In genomic region chr14:35157069-35157655, GRCm38 (mm10) we compare ENCODE assay signal across 12 mouse cellular contexts.
DNase-seq lines count a peak whose midpoint lies in the region; ATAC-seq and TF ChIP-seq lines count a peak whose summit lies in the region.
"Had no signal": no experiment of that assay in that cellular context is flagged by ENCODE, and none has a peak within 500 bp of the region (broad histone marks: within the 10 kb centered on the region; RNA-seq: fewer than 3 reads in every experiment).

No protein-coding gene starts in this region.

- WGBS in forebrain, embryonic 11.5 days, result 78% methylated on average over 7 of the region's 7 CpGs
- 82% methylated on average over 7 of the region's 7 CpGs for WGBS in forebrain, embryonic 10.5 days
- WGBS in liver, adult 2 months, result 74% methylated on average over 7 of the region's 7 CpGs
- 73% methylated on average over 7 of the region's 7 CpGs for WGBS in liver, embryonic 12.5 days (ENCODE audit: insufficient replicate concordance)
- WGBS in hindbrain, postnatal 0 days, result 68% methylated on average over 7 of the region's 7 CpGs

- ATAC-seq in forebrain, embryonic 11.5 days (replicated peaks; ENCODE audit: low FRiP score), result no peak
- no peak for ATAC-seq in liver, embryonic 12.5 days
- ATAC-seq in hindbrain, postnatal 0 days, result 0 out of 2 replicates have a peak, but pooled peaks have one; percentile 43
- no peak for ATAC-seq in megakaryocyte, adult 5-6 weeks (ENCODE audit: poor library complexity, severe bottlenecking)

- TF ChIP-seq POLR2A in liver, adult 2 months (IDR thresholded peaks at IDR 0.05; ENCODE audit: extremely low read depth, insufficient read depth, low read length), result no peak

- H3K36me3 ChIP-seq in forebrain, embryonic 11.5 days (ENCODE audit: control insufficient read depth, insufficient read depth, low read length), result no peaks in the 10 kb centered on the region
- H3K36me3 ChIP-seq in forebrain, embryonic 10.5 days (replicated peaks), result no peaks in the 10 kb centered on the region
- H3K36me3 ChIP-seq in liver, adult 2 months (ENCODE audit: control insufficient read depth, insufficient read depth, low read length), result no peaks in the 10 kb centered on the region
- H3K36me3 ChIP-seq in liver, embryonic 12.5 days, result no peaks in the 10 kb centered on the region
- H3K36me3 ChIP-seq in hindbrain, postnatal 0 days (ENCODE audit: insufficient read depth, low read length), result no peaks in the 10 kb centered on the region
- H3K36me3 ChIP-seq: stomach, embryonic 15.5 days had no signal

- no peak overlapping the region for H3K4me2 ChIP-seq in forebrain, embryonic 11.5 days (ENCODE audit: low read depth, low read length, severe bottlenecking)
- no peak overlapping the region for H3K4me2 ChIP-seq in liver, embryonic 12.5 days
- H3K4me2 ChIP-seq in hindbrain, postnatal 0 days (ENCODE audit: low read depth, low read length), result no peak overlapping the region
- H3K4me2 ChIP-seq: stomach, embryonic 15.5 days had no signal

- H3K9ac ChIP-seq in forebrain, embryonic 11.5 days (ENCODE audit: low read length), result no peak overlapping the region
- no peak overlapping the region for H3K9ac ChIP-seq in liver, adult 2 months (ENCODE audit: low read depth, low read length)
- H3K9ac ChIP-seq in liver, embryonic 12.5 days, result no peak overlapping the region
- H3K9ac ChIP-seq in hindbrain, postnatal 0 days (replicated peaks; ENCODE audit: low read length), result no peak overlapping the region
- H3K9ac ChIP-seq: stomach, embryonic 15.5 days had no signal

- H3K79me2 ChIP-seq in liver, adult 2 months (ENCODE audit: control insufficient read depth, insufficient read depth, low read length), result no peaks in the 10 kb centered on the region

- no peaks in the 10 kb centered on the region for H3K27me3 ChIP-seq in forebrain, embryonic 11.5 days (ENCODE audit: control insufficient read depth, insufficient read depth, low read length)
- no peaks in the 10 kb centered on the region for H3K27me3 ChIP-seq in forebrain, embryonic 10.5 days (ENCODE audit: poor library complexity, severe bottlenecking)
- no peaks in the 10 kb centered on the region for H3K27me3 ChIP-seq in liver, adult 2 months (ENCODE audit: control insufficient read depth, insufficient read depth, low read length)
- no peaks in the 10 kb centered on the region for H3K27me3 ChIP-seq in liver, embryonic 12.5 days (replicated peaks)
- no peaks in the 10 kb centered on the region for H3K27me3 ChIP-seq in hindbrain, postnatal 0 days (ENCODE audit: insufficient read depth, low read length)
- H3K27me3 ChIP-seq: stomach, embryonic 15.5 days had no signal

- DNase-seq in forebrain, embryonic 11.5 days (ENCODE audit: low spot score), result peak; percentile 38
- no peak for DNase-seq in forebrain, embryonic 10.5 days (ENCODE audit: extremely low spot score, low spot score)
- peak; percentile 48 for DNase-seq in liver, adult 2 months (ENCODE audit: extremely low read depth, low read depth, low spot score)
- DNase-seq in hindbrain, postnatal 0 days (ENCODE audit: low spot score), result peak; percentile 65
- DNase-seq in retina, embryonic 14.5 days (ENCODE audit: low spot score), result peak; percentile 51
- no peak for DNase-seq in lung, adult 18-20 months
- DNase-seq: cerebellum, adult 11 months; heart, postnatal 14 days; lung, postnatal 4 days had no signal

- TF ChIP-seq CTCF in liver, adult 2 months (IDR thresholded peaks at IDR 0.05; ENCODE audit: low read depth, low read length), result peak; percentile 49; the same call in 1 of the 2 replicates
- TF ChIP-seq CTCF in hindbrain, postnatal 0 days (IDR thresholded peaks at IDR 0.05; ENCODE audit: low read depth), result peak; percentile 59

- no peak overlapping the region for H3K4me3 ChIP-seq in forebrain, embryonic 11.5 days (ENCODE audit: low read depth, low read length)
- no peak overlapping the region for H3K4me3 ChIP-seq in forebrain, embryonic 10.5 days
- H3K4me3 ChIP-seq in liver, adult 2 months (ENCODE audit: insufficient read depth, low read depth, low read length), result no peak overlapping the region
- no peak overlapping the region for H3K4me3 ChIP-seq in liver, embryonic 12.5 days
- no peak overlapping the region for H3K4me3 ChIP-seq in hindbrain, postnatal 0 days (ENCODE audit: low read length)
- H3K4me3 ChIP-seq: stomach, embryonic 15.5 days had no signal

- H3K27ac ChIP-seq in forebrain, embryonic 11.5 days (ENCODE audit: low read depth, low read length), result no peak overlapping the region
- no peak overlapping the region for H3K27ac ChIP-seq in forebrain, embryonic 10.5 days
- no peak overlapping the region for H3K27ac ChIP-seq in liver, adult 2 months (replicated peaks; ENCODE audit: insufficient read depth, low read depth, low read length)
- no peak overlapping the region for H3K27ac ChIP-seq in liver, embryonic 12.5 days
- no peak overlapping the region for H3K27ac ChIP-seq in hindbrain, postnatal 0 days
- H3K27ac ChIP-seq: stomach, embryonic 15.5 days had no signal

- no peaks in the 10 kb centered on the region for H3K9me3 ChIP-seq in forebrain, embryonic 11.5 days (ENCODE audit: control insufficient read depth, low read length)
- H3K9me3 ChIP-seq in forebrain, embryonic 10.5 days, result no peaks in the 10 kb centered on the region
- H3K9me3 ChIP-seq in liver, embryonic 12.5 days (replicated peaks), result no peaks in the 10 kb centered on the region
- H3K9me3 ChIP-seq in hindbrain, postnatal 0 days (ENCODE audit: low read length), result no peaks in the 10 kb centered on the region
- H3K9me3 ChIP-seq: stomach, embryonic 15.5 days had no signal

- H3K4me1 ChIP-seq in forebrain, embryonic 11.5 days (replicated peaks; ENCODE audit: control insufficient read depth, insufficient read depth, low read length), result no peaks in the 10 kb centered on the region
- H3K4me1 ChIP-seq in forebrain, embryonic 10.5 days, result no peaks in the 10 kb centered on the region
- H3K4me1 ChIP-seq in liver, adult 2 months (ENCODE audit: control insufficient read depth, insufficient read depth, low read length), result peaks cover 12% of the 10 kb centered on the region
- H3K4me1 ChIP-seq in liver, embryonic 12.5 days, result no peaks in the 10 kb centered on the region
- no peaks in the 10 kb centered on the region for H3K4me1 ChIP-seq in hindbrain, postnatal 0 days (ENCODE audit: insufficient read depth, low read length)
- H3K4me1 ChIP-seq: stomach, embryonic 15.5 days had no signal

Comparison
In these comparisons a context has a peak if more than half of its experiments do, and no peak if none do; other contexts are left out.
1. DNase-seq: peak in forebrain, embryonic 11.5 days (single experiment), liver, adult 2 months (single experiment), hindbrain, postnatal 0 days (single experiment) and retina, embryonic 14.5 days (single experiment); none in forebrain, embryonic 10.5 days (single experiment) and lung, adult 18-20 months (0 of 2).